In the genomic region with DNA sequence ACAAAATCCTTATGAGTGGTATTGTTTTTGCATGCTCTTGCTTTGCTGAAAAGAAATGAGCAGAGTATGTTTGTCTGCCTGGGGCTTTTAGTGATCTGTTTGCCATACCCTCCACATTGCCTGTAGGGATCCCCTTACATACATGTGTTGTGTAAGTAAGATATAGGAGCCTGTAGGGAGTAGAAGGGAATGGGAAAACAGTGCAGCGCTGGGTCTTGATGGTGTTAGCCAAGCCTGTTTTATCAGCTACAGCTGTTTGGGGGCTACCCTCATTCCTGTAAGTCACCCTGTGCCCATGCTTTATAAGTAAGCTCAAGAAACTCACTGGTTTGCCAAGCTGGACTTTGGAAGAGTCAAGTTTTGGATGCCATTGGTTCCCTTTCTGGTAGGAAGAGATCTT, we compare ENCODE assay signal across 24 mouse cellular contexts.
"Had no signal": no experiment of that assay in that cellular context is flagged by ENCODE, and none has a peak within 500 bp of the region (broad histone marks: within the 10 kb centered on the region; RNA-seq: fewer than 3 reads in every experiment).

No protein-coding gene starts in this region.

- H3K9me3 ChIP-seq: hindbrain, embryonic 13.5 days; hindbrain, embryonic 15.5 days; kidney, embryonic 15.5 days; limb, embryonic 15.5 days; liver, embryonic 12.5 days had no signal

- H3K4me3 ChIP-seq: heart, embryonic 10.5 days; heart, embryonic 12.5 days; hindbrain, embryonic 13.5 days; hindbrain, embryonic 15.5 days; kidney, embryonic 15.5 days; limb, embryonic 15.5 days; liver, embryonic 12.5 days had no signal

- H3K36me3 ChIP-seq: hindbrain, embryonic 13.5 days; hindbrain, embryonic 15.5 days; limb, embryonic 15.5 days; liver, embryonic 12.5 days had no signal

- H3K9ac ChIP-seq: heart, embryonic 12.5 days; hindbrain, embryonic 13.5 days; hindbrain, embryonic 15.5 days; kidney, embryonic 15.5 days; limb, embryonic 15.5 days; liver, embryonic 12.5 days; liver, embryonic 14.5 days had no signal

- ATAC-seq: hindbrain, postnatal 0 days; intestine, embryonic 16.5 days; liver, embryonic 12.5 days had no signal

- H3K4me2 ChIP-seq: heart, embryonic 12.5 days; hindbrain, embryonic 13.5 days; hindbrain, embryonic 15.5 days; kidney, embryonic 15.5 days; limb, embryonic 15.5 days; liver, embryonic 12.5 days had no signal

- H3K27me3 ChIP-seq: heart, embryonic 12.5 days; hindbrain, embryonic 13.5 days; hindbrain, embryonic 15.5 days; kidney, embryonic 15.5 days; limb, embryonic 15.5 days; liver, embryonic 12.5 days had no signal

- DNase-seq: gastrocnemius, postnatal 10 days; gastrocnemius, postnatal 25 days; heart, adult 18-20 months; heart, postnatal 10 days; heart, postnatal 36 days; kidney, adult 11 months; kidney, adult 2 months; kidney, adult 9 months; kidney, postnatal 14 days; kidney, postnatal 36 days; layer of hippocampus, adult 9-11 months; layer of hippocampus, postnatal 36 days; left cerebral cortex, postnatal 4 days had no signal

- H3K4me1 ChIP-seq: heart, embryonic 10.5 days had no signal

- H3K27ac ChIP-seq: heart, embryonic 10.5 days; hindbrain, embryonic 13.5 days; hindbrain, embryonic 15.5 days; hindbrain, postnatal 0 days; kidney, embryonic 15.5 days; kidney, postnatal 0 days; limb, embryonic 15.5 days; liver, embryonic 12.5 days; liver, embryonic 14.5 days had no signal
